In the genomic region with DNA sequence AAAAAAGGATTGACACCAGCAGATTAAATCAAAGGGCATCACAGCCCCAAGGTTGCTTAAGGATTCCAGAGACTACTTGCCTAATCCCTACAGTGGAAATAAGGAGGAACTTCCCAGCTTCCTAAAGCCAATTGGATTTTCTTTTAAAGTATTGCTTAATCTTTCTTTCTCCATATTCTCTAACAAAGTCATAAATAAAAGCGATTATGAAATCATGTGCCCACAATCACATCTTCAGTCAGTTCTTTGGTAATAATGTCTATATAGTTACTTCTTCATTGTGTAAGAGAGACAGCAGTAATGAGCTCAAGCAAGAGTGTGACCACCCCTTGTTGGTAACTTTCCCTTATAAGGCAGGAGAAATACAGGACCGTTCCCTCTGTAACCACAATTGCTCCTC, we compare ENCODE assay signal across 20 mouse cellular contexts.
"Had no signal": no experiment of that assay in that cellular context is flagged by ENCODE, and none has a peak within 500 bp of the region (broad histone marks: within the 10 kb centered on the region; RNA-seq: fewer than 3 reads in every experiment).

No protein-coding gene starts in this region.

- H3K4me3 ChIP-seq: layer of hippocampus, adult 2 months; left cerebral cortex, adult 2 months; limb, embryonic 12.5 days; limb, embryonic 15.5 days; stomach, embryonic 15.5 days had no signal

- H3K27me3 ChIP-seq: limb, embryonic 12.5 days; limb, embryonic 15.5 days; stomach, embryonic 15.5 days had no signal

- H3K4me1 ChIP-seq: limb, embryonic 12.5 days; limb, embryonic 15.5 days; stomach, embryonic 15.5 days had no signal

- H3K4me2 ChIP-seq: limb, embryonic 12.5 days; limb, embryonic 15.5 days; liver, embryonic 11.5 days; lung, embryonic 14.5 days; midbrain, embryonic 11.5 days; stomach, embryonic 15.5 days had no signal

- ATAC-seq: intestine, embryonic 16.5 days; liver, postnatal 0 days had no signal

- H3K9me3 ChIP-seq: limb, embryonic 12.5 days; limb, embryonic 15.5 days; stomach, embryonic 15.5 days had no signal

- DNase-seq: kidney, adult 18-20 months; kidney, postnatal 25 days; layer of hippocampus, adult 9-11 months; layer of hippocampus, postnatal 36 days; liver, postnatal 0 days; lung, embryonic 14.5 days; midbrain, embryonic 14.5 days; right cerebral cortex, postnatal 25 days; spleen, adult 18-20 months; thymus, postnatal 25 days had no signal

- H3K36me3 ChIP-seq: limb, embryonic 12.5 days; limb, embryonic 15.5 days; stomach, embryonic 15.5 days had no signal

- H3K27ac ChIP-seq: layer of hippocampus, adult 2 months; left cerebral cortex, adult 2 months; limb, embryonic 12.5 days; limb, embryonic 15.5 days; liver, embryonic 14.5 days; macrophage; stomach, embryonic 15.5 days had no signal

- H3K9ac ChIP-seq: limb, embryonic 12.5 days; limb, embryonic 15.5 days; liver, embryonic 14.5 days; liver, postnatal 0 days; lung, embryonic 14.5 days; stomach, embryonic 15.5 days had no signal
